Mouse (Mus musculus) lung, adult 2 months (tissue): Measurements from ENCODE around the gene Sync.

Source experiments
- CTCF ChIP-seq: fragments of 200-500 bp; IDR thresholded peaks from 2 replicates; pipeline ENCODE4 v1.5.1; 2011; ENCODE audit warnings: mild to moderate bottlenecking, low read length, control low read depth; ENCODE audit not compliant: insufficient read depth
- POLR2A ChIP-seq: fragments of 200-500 bp; IDR thresholded peaks from 2 replicates; pipeline ENCODE4 v1.6.1; 2011; ENCODE audit warnings: low read depth, mild to moderate bottlenecking, control low read depth, low read length, borderline replicate concordance; ENCODE audit errors: extremely low read depth

DNA sequence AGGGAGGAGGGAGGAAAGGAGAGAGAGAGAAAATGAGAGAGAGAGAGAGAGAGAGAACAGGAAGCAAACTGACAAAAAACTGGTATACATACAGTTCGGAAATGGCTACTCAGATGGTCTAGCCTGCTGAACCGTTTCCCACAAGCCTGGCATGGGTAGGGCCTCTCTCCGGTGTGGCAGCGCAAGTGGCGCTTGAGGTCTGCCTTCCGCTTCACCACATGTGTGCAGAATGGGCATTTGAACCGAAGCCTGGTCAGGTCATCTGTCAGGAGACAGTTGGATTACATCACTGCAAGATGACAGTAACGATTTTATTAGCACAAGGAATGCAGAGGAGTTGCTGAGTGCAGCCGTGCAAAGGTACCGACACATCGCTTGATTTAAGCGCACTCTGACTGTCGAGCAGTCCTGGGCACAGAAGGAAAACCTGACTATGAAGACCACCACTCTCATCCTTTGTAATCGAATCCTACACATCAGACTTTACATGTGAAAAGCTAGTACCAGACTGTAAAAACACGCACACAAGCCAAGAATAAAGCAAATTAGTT is 70.3 kb downstream of the Sync start:
- no peak for TF ChIP-seq POLR2A
- no peak for TF ChIP-seq CTCF
